Mouse (Mus musculus): ENCODE measurements around the gene Sall2. TPM values are rescaled to one million over a fixed set of nuclear protein-coding genes. Genes with fewer than 3 reads are reported as not detected.
"Not testable (repeated sequence)": the region's sequence is repeated elsewhere in the genome, so short reads cannot be mapped to it uniquely, and the experiment has no call there.

The Sall2 gene
- 6.3 and 8.1 TPM in 2 replicates for polyA plus RNA-seq (2012; rRNA removed)

GRCm38 (mm10) chr14:52327910-52328812 is at the start of gene Sall2:
Gene Sall2 (minus strand): TSS chr14:52328762.
- DNase-seq (ENCODE audit: low spot score), result no peak

GRCm38 (mm10) chr14:52368741-52369140 is 40.2 kb upstream of the Sall2 start:
- DNase-seq (ENCODE audit: low spot score), result no peak

GRCm38 (mm10) chr14:52356308-52356707 is 27.7 kb upstream of the Sall2 start, which contains the start of gene Olfr1513:
Gene Olfr1513 (minus strand): TSS chr14:52356408.
- DNase-seq (ENCODE audit: low spot score), result no peak

- DNase-seq (ENCODE audit: low spot score), result no peak
Measured at GRCm38 (mm10) chr14:52339512-52339852, 10.9 kb upstream of the Sall2 start.

GRCm38 (mm10) chr14:52338751-52339511 is 10.4 kb upstream of the Sall2 start:
- DNase-seq (ENCODE audit: low spot score), result no peak

GRCm38 (mm10) chr14:52332171-52332570 is 3.6 kb upstream of the Sall2 start:
- DNase-seq (ENCODE audit: low spot score), result no peak

GRCm38 (mm10) chr14:52331069-52331750 is 2.6 kb upstream of the Sall2 start:
- DNase-seq (ENCODE audit: low spot score), result no peak

GRCm38 (mm10) chr14:52327375-52327901 is 1.1 kb downstream of the Sall2 start:
- DNase-seq (ENCODE audit: low spot score), result no peak

GRCm38 (mm10) chr14:52325890-52326289 is 2.7 kb downstream of the Sall2 start:
- no peak for DNase-seq (ENCODE audit: low spot score)

GRCm38 (mm10) chr14:52319361-52319760 is 9.2 kb downstream of the Sall2 start:
- no peak for DNase-seq (ENCODE audit: low spot score)

- DNase-seq (ENCODE audit: low spot score), result no peak
Measured at GRCm38 (mm10) chr14:52316441-52317225, 11.9 kb downstream of the Sall2 start.

- peak; percentile 53 for DNase-seq (ENCODE audit: low spot score)
Measured at GRCm38 (mm10) chr14:52315792-52316440, 12.6 kb downstream of the Sall2 start.

- no peak for DNase-seq (ENCODE audit: low spot score)
Measured at GRCm38 (mm10) chr14:52315283-52315780, 13.2 kb downstream of the Sall2 start.

GRCm38 (mm10) chr14:52314808-52315150 is 13.8 kb downstream of the Sall2 start:
- DNase-seq (ENCODE audit: low spot score), result no peak

- DNase-seq (ENCODE audit: low spot score), result no peak
Measured at GRCm38 (mm10) chr14:52313931-52314807, 14.4 kb downstream of the Sall2 start.

- no peak for DNase-seq (ENCODE audit: low spot score)
Measured at GRCm38 (mm10) chr14:52310906-52311305, 17.7 kb downstream of the Sall2 start.

- not testable (repeated sequence) for DNase-seq (ENCODE audit: low spot score)
Measured at GRCm38 (mm10) chr14:52310343-52310742, 18.2 kb downstream of the Sall2 start.

- DNase-seq (ENCODE audit: low spot score), result no peak
Measured at GRCm38 (mm10) chr14:52306100-52306499, 22.5 kb downstream of the Sall2 start.

GRCm38 (mm10) chr14:52304644-52305271 is 23.8 kb downstream of the Sall2 start, which contains the start of gene Mettl3:
Gene Mettl3 (minus strand): TSS chr14:52305128.
- peak; percentile 79 for DNase-seq (ENCODE audit: low spot score)

Measured in urinary bladder, adult 2 months (tissue).